Mouse (Mus musculus): ENCODE data around the gene Dnttip2.

DNA sequence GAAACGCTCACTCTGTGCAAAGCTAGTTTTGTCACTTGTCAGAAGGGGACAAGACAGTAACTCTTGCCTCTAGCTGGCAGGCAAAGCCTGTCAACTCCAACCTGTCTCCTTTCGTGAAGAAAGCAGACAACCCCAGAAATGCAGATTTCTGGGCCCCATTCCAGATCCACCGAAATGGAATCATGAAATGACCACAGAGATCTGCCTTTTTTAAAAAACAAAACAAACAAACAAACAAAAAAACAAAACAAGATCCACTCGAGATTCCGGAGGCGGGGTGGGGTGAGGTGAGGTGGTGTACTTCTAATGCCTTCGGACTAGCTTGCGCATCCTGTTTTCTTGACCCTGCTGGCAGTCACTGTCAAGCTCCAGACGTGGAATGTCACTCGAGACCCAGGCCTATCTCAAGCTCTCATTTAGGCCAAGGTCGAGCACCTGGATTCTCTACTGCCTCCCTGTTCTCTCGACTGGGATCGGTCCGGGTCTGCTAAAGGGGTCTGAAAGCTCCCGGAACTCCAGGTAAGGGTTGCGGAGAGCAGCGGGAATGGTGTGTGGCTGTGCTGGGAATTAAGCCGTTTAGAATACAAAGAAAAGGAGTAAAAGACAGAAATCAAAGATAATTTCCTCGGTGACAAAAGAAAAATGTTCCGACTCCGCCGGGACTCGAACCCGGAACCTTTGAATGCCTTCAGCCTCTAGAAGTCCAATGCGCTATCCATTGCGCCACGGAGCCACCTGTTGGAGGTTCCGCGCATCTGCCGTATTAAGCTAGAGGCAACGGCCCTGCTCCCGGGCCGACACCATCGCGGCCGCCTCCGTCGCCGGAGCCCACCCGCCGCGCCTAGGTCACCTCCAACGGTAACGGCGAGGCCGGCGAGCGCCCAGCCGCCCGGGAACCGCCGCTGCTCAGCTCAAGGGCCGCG, 18.4 kb downstream of the Dnttip2 start:
- no peak for TF ChIP-seq GATA1 (IDR thresholded peaks at IDR 0.05; ENCODE audit: low read length)
- no peak for TF ChIP-seq TAL1 (IDR thresholded peaks at IDR 0.05; ENCODE audit: low read length)
